Mouse (Mus musculus): Measurements from ENCODE around the gene Syn3. TPM values are rescaled to one million over a fixed set of nuclear protein-coding genes. Genes with fewer than 3 reads are reported as not detected.

Gene Syn3
- polyA plus RNA-seq, 1 experiment, result 0.75 TPM

DNA sequence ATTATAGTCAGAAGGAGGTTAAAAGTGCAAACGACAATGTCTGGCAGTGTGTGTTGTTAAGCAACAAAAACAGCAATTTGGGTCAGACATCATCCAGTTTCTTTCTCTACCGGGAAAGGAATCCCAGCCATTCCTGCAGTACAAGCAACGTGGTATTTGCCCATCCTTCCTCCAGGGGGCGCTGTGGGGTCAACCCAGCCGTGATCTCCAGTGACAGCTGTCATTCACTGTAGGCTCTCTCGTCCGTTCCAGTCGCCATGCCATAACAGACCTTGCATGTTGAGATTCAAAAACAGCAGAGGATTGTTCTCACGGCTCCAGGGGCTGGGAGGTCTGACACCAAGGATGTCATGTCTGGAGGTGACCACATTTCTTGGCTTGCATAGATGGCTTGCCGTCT lies 406.8 kb downstream of the Syn3 start:
- H3K27me3 ChIP-seq (ENCODE audit: control insufficient read depth, insufficient read depth, low read length), result no peaks in the 10 kb centered on the region; the same call in 1 of the 2 replicates
- H3K27ac ChIP-seq (ENCODE audit: insufficient read depth, low read depth, low read length), result no peak overlapping the region
- WGBS, result 48% methylated on average over 10 of the region's 10 CpGs
- no peaks in the 10 kb centered on the region for H3K36me3 ChIP-seq (ENCODE audit: control insufficient read depth, insufficient read depth, low read length)
- H3K4me1 ChIP-seq (ENCODE audit: control insufficient read depth, insufficient read depth, insufficient read length, low read length), result no peaks in the 10 kb centered on the region
- H3K4me3 ChIP-seq (ENCODE audit: low read depth, low read length), result no peak overlapping the region
- no peak for TF ChIP-seq POLR2A (IDR thresholded peaks at IDR 0.05; ENCODE audit: low read depth, low read length)
- peak; percentile 65; the same call in 1 of the 2 replicates for TF ChIP-seq CTCF (IDR thresholded peaks at IDR 0.05; ENCODE audit: extremely low read depth, insufficient read length, insufficient replicate concordance, low read depth, low read length)

DNA sequence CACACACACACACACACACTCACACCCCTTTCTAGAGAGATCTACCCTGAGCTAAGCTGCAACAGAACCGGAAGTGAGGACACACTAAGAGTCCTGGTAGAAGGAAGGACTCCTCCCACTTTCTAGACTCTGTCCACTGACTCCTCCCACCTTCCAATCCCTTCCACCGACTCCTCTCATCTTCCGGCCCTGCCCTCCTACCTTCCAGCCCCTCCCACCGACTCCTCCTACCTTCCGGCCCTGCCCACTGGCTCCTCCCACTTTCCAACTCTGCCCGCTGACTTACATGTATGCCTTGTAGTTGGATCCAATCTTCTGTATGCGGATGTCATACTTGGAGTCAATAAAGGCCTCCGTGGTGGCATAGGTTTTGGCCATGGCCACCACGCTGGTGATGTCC lies 418.8 kb downstream of the Syn3 start:
- no peak for TF ChIP-seq POLR2A (IDR thresholded peaks at IDR 0.05; ENCODE audit: low read depth, low read length)
- TF ChIP-seq CTCF (IDR thresholded peaks at IDR 0.05; ENCODE audit: extremely low read depth, insufficient read length, insufficient replicate concordance, low read depth, low read length), result no peak
- 77% methylated on average over 9 of the region's 9 CpGs for WGBS
- Histone ChIP-seq H3K27me3 (ENCODE audit: control insufficient read depth, insufficient read depth, low read length) (no peaks in the 10 kb centered on the region), H3K36me3 (ENCODE audit: control insufficient read depth, insufficient read depth, low read length) (no peaks in the 10 kb centered on the region), H3K27ac (ENCODE audit: insufficient read depth, low read depth, low read length) (no peak overlapping the region), H3K4me3 (ENCODE audit: low read depth, low read length) (no peak overlapping the region), H3K4me1 (ENCODE audit: control insufficient read depth, insufficient read depth, insufficient read length, low read length) (no peaks in the 10 kb centered on the region)

DNA sequence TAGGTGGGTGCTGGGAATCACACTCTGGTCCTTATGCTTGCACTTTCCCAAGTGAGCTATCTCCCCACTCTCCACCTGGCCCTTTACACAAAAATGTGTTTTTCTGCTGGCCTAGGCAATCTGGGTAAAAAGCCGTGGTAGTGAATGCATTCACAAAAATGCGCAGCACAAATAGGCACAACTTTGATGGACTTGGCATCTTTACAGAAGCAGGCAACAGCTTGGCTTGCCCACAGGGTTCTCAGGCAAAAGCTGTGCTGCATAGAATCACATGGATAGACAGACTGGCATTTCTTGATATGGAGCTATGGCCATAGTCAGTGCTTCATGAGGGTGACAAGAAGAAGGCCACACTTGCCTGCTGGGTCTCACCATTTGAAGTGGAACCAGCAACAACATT lies 419.9 kb downstream of the Syn3 start:
- Histone ChIP-seq H3K36me3 (ENCODE audit: control insufficient read depth, insufficient read depth, low read length) (no peaks in the 10 kb centered on the region), H3K27me3 (ENCODE audit: control insufficient read depth, insufficient read depth, low read length) (no peaks in the 10 kb centered on the region), H3K4me3 (ENCODE audit: low read depth, low read length) (no peak overlapping the region), H3K4me1 (ENCODE audit: control insufficient read depth, insufficient read depth, insufficient read length, low read length) (no peaks in the 10 kb centered on the region; the same call in 1 of the 2 replicates), H3K27ac (ENCODE audit: insufficient read depth, low read depth, low read length) (no peak overlapping the region)
- WGBS, result 91% methylated on average over 2 of the region's 2 CpGs
- TF ChIP-seq CTCF (IDR thresholded peaks at IDR 0.05; ENCODE audit: extremely low read depth, insufficient read length, insufficient replicate concordance, low read depth, low read length), result no peak
- no peak for TF ChIP-seq POLR2A (IDR thresholded peaks at IDR 0.05; ENCODE audit: low read depth, low read length)

DNA sequence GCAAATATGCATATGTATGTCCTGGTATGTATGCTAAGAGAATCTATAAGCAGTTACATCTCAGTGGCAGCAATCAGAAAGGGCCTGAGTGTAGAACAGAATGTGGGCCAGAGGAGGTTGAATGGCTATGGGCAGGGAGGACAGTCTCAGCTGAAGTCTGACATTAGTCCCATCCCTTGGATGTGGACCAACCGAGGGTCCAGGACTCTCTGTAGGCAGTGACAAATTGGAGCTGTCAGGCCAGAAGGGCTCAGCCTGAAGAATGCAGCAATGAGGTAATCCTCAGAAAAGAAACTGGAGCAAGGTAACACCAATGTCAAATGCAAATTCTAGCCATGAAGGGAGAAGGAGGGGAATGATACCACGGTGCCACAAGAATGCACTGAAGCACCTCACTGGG lies 421.4 kb downstream of the Syn3 start:
- WGBS, result 84% methylated on average over 2 of the region's 2 CpGs
- H3K4me3 ChIP-seq (ENCODE audit: low read depth, low read length), result no peak overlapping the region
- H3K27ac ChIP-seq (ENCODE audit: insufficient read depth, low read depth, low read length), result no peak overlapping the region
- H3K27me3 ChIP-seq (ENCODE audit: control insufficient read depth, insufficient read depth, low read length), result no peaks in the 10 kb centered on the region
- no peaks in the 10 kb centered on the region for H3K36me3 ChIP-seq (ENCODE audit: control insufficient read depth, insufficient read depth, low read length)
- TF ChIP-seq CTCF (IDR thresholded peaks at IDR 0.05; ENCODE audit: extremely low read depth, insufficient read length, insufficient replicate concordance, low read depth, low read length), result no peak
- no peaks in the 10 kb centered on the region; the same call in 1 of the 2 replicates for H3K4me1 ChIP-seq (ENCODE audit: control insufficient read depth, insufficient read depth, insufficient read length, low read length)

DNA sequence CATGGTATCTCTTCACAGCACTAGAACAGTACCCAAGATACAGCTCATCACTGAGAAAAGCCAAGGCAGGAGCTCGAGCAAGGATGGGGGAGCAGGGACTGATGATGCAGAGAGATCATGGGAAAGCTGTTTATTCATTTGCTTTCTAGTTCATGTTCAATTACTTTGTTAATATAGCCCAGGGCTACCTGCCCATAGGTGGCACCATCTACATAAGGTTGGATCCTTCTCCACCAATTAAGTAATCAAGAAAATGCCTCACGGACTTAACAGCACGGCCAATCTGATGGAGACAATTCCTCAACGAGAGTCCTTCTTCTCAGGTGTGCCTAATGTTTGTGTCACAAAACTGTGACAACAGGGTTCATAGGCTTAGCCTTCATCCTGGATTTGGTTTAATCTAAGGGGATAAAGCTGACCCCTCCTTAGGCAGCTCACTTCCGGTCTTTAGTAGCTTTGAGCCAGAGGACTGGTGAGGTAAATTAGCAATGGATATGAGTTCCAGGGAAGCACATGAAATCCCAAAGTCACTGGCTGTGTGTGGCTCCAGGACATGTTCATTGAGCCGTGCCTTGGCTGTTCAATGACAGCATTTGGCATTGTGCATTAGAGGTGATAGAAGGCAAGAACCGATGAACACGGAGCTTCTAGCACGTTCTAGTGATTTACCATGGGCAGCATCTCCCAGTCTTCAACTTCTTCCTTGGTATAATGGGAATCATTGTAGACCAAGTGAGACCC lies 423.6 kb downstream of the Syn3 start:
- TF ChIP-seq CTCF (IDR thresholded peaks at IDR 0.05; ENCODE audit: extremely low read depth, insufficient read length, insufficient replicate concordance, low read depth, low read length), result no peak
- no peak for TF ChIP-seq POLR2A (IDR thresholded peaks at IDR 0.05; ENCODE audit: low read depth, low read length)

DNA sequence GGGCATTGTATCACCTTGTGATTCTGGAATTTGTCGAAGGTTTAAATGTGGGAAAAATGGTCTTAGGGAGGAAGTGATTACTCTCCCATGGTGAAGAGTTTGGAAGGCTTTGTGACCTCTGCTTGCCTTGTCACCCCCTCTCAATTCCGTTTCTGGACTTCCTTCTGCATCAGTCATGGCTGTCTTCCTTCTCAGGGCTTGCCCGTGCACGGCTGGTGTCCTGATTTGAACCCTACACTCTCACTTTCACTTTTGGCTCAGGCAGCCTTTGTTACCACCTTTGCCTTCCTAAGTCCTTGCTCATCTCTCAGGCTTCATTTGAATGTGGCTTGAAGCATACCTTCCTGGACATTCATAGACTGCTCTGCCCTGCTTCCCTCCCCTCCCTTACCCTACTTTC lies 424.6 kb downstream of the Syn3 start:
- Histone ChIP-seq H3K27ac (ENCODE audit: insufficient read depth, low read depth, low read length) (no peak overlapping the region), H3K27me3 (ENCODE audit: control insufficient read depth, insufficient read depth, low read length) (no peaks in the 10 kb centered on the region)
- TF ChIP-seq CTCF (IDR thresholded peaks at IDR 0.05; ENCODE audit: extremely low read depth, insufficient read length, insufficient replicate concordance, low read depth, low read length), result no peak
- TF ChIP-seq POLR2A (IDR thresholded peaks at IDR 0.05; ENCODE audit: low read depth, low read length), result no peak

More for the DNA sequence above, 423.6 kb downstream of the Syn3 start:
- Histone ChIP-seq H3K4me3 (ENCODE audit: low read depth, low read length) (no peak overlapping the region), H3K36me3 (ENCODE audit: control insufficient read depth, insufficient read depth, low read length) (no peaks in the 10 kb centered on the region), H3K27me3 (ENCODE audit: control insufficient read depth, insufficient read depth, low read length) (no peaks in the 10 kb centered on the region), H3K27ac (ENCODE audit: insufficient read depth, low read depth, low read length) (no peak overlapping the region), H3K4me1 (ENCODE audit: control insufficient read depth, insufficient read depth, insufficient read length, low read length) (no peaks in the 10 kb centered on the region; the same call in 1 of the 2 replicates)
- WGBS, result 76% methylated on average over 9 of the region's 9 CpGs

DNA sequence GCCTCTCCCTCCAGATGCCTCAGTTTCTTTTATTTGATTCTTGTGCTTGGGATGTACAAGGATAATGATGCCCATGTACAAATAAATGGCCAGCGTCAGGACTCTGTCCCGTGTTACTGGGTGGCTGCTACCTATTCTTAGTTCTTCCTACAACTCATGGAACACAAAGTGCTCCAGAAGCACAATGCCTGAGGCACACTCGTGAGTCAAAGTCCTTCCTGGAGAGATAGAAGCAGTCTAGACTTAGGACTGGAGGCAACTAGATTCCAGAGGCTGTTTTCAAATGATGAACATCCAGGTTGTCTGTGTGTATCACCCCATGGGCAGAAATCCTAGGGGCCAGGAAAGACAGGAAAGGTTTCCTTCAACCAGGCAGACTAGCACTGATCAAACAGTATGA lies 427.9 kb downstream of the Syn3 start:
- H3K27me3 ChIP-seq (ENCODE audit: control insufficient read depth, insufficient read depth, low read length), result no peaks in the 10 kb centered on the region
- no peak overlapping the region for H3K4me3 ChIP-seq (ENCODE audit: low read depth, low read length)
- TF ChIP-seq POLR2A (IDR thresholded peaks at IDR 0.05; ENCODE audit: low read depth, low read length) (no peak), CTCF (IDR thresholded peaks at IDR 0.05; ENCODE audit: extremely low read depth, insufficient read length, insufficient replicate concordance, low read depth, low read length) (no peak)
- H3K36me3 ChIP-seq (ENCODE audit: control insufficient read depth, insufficient read depth, low read length), result no peaks in the 10 kb centered on the region
- no peak overlapping the region for H3K27ac ChIP-seq (ENCODE audit: insufficient read depth, low read depth, low read length)
- 78% methylated on average over 3 of the region's 3 CpGs for WGBS
- peaks cover 2% of the 10 kb centered on the region; the same call in 1 of the 2 replicates for H3K4me1 ChIP-seq (ENCODE audit: control insufficient read depth, insufficient read depth, insufficient read length, low read length)

More for the DNA sequence above, 424.6 kb downstream of the Syn3 start:
- no peaks in the 10 kb centered on the region; the same call in 1 of the 2 replicates for H3K4me1 ChIP-seq (ENCODE audit: control insufficient read depth, insufficient read depth, insufficient read length, low read length)
- WGBS, result 28% methylated on average over 4 of the region's 4 CpGs
- no peaks in the 10 kb centered on the region for H3K36me3 ChIP-seq (ENCODE audit: control insufficient read depth, insufficient read depth, low read length)
- H3K4me3 ChIP-seq (ENCODE audit: low read depth, low read length), result no peak overlapping the region

All from small intestine, adult 2 months (tissue).